Mouse (Mus musculus) colon, adult 2 months (tissue): ENCODE measurements around the gene Pou5f1. TPM values are rescaled to one million over a fixed set of nuclear protein-coding genes. Genes with fewer than 3 reads are reported as not detected.

Source experiments
- polyA plus RNA-seq: library from polyadenylated mRNA; depleted of rRNA; stranded (reverse); fragments of >200 nt; gene quantifications from 2 replicates; pipeline ENCODE4 v1.2.3, GENCODE M21; 2012; rRNA removed

Pou5f1 gene
- not detected in 2 replicates for polyA plus RNA-seq

GRCm38 (mm10) chr17:35505776-35506175 is at the start of gene Pou5f1:
Gene Pou5f1 (plus strand): TSS chr17:35506018.

GRCm38 (mm10) chr17:35469842-35470751 is 35.7 kb upstream of the Pou5f1 start, which contains the start of gene H2-Q10:
Gene H2-Q10 (plus strand): TSS chr17:35470089.

GRCm38 (mm10) chr17:35516652-35517500 is 11.1 kb downstream of the Pou5f1 start, which contains the start of the genes Tcf19 and Cchcr1:
Gene Tcf19 (minus strand): TSS chr17:35516824.
Gene Cchcr1 (plus strand): TSS chr17:35517100.

GRCm38 (mm10) chr17:35532901-35533300 is 27.1 kb downstream of the Pou5f1 start, which contains the start of gene Psors1c2:
Gene Psors1c2 (plus strand): TSS chr17:35533201.

GRCm38 (mm10) chr17:35551881-35552414 is 46.1 kb downstream of the Pou5f1 start, which contains the start of gene Cdsn:
Gene Cdsn (plus strand): TSS chr17:35552128.

Other genes starting within 250 kb of the Pou5f1 start
- gene H2-D1, start 243.3 kb upstream of the Pou5f1 start, polyA plus RNA-seq, result 837 and 1,001 TPM in 2 replicates
- 5.1 and 9.8 TPM in 2 replicates for gene H2-Q1, start 185.6 kb upstream of the Pou5f1 start, polyA plus RNA-seq
- 95.5 and 141 TPM in 2 replicates for gene H2-Q2, start 163.8 kb upstream of the Pou5f1 start, polyA plus RNA-seq
- gene H2-Q4, start 126.4 kb upstream of the Pou5f1 start, polyA plus RNA-seq, result 71.8 and 75.3 TPM in 2 replicates
- 18.5 and 18.8 TPM in 2 replicates for gene H2-Q6, start 81.2 kb upstream of the Pou5f1 start, polyA plus RNA-seq
- 50.6 and 57.2 TPM in 2 replicates for gene H2-Q7, start 66.9 kb upstream of the Pou5f1 start, polyA plus RNA-seq
- 8.0 and 8.1 TPM in 2 replicates for gene H2-Q10, start 35.9 kb upstream of the Pou5f1 start, polyA plus RNA-seq
- 16.9 and 18.7 TPM in 2 replicates for gene Tcf19, start 10.8 kb downstream of the Pou5f1 start, polyA plus RNA-seq
- gene Cchcr1, start 11.1 kb downstream of the Pou5f1 start, polyA plus RNA-seq, result 12.2 and 13.5 TPM in 2 replicates
- 0.14 and 0.29 TPM in 2 replicates for gene Psors1c2, start 27.2 kb downstream of the Pou5f1 start, polyA plus RNA-seq
- gene Cdsn, start 46.1 kb downstream of the Pou5f1 start, polyA plus RNA-seq, result 1.9 and 2.1 TPM in 2 replicates
- gene 2300002M23Rik, start 61.4 kb downstream of the Pou5f1 start, polyA plus RNA-seq, result not detected in 2 replicates
- not detected in 2 replicates for gene Sfta2, start 95.5 kb downstream of the Pou5f1 start, polyA plus RNA-seq
- not detected in 2 replicates for gene Gm9573, start 120.6 kb downstream of the Pou5f1 start, polyA plus RNA-seq
- not detected in 2 replicates for gene Mucl3, start 137.7 kb downstream of the Pou5f1 start, polyA plus RNA-seq
- 43.1 and 46.7 TPM in 2 replicates for gene Vars2, start 161.6 kb downstream of the Pou5f1 start, polyA plus RNA-seq
- 25.7 and 30.4 TPM in 2 replicates for gene Gtf2h4, start 167.7 kb downstream of the Pou5f1 start, polyA plus RNA-seq
- gene Ddr1, start 198.6 kb downstream of the Pou5f1 start, polyA plus RNA-seq, result 106 and 136 TPM in 2 replicates